ENCODE assay signal across 27 mouse cellular contexts in genomic region chr5:142000247-142000646, GRCm38 (mm10).
DNase-seq lines count a peak whose midpoint lies in the region; ATAC-seq and TF ChIP-seq lines count a peak whose summit lies in the region.
"Had no signal": no experiment of that assay in that cellular context is flagged by ENCODE, and none has a peak within 500 bp of the region (broad histone marks: within the 10 kb centered on the region; RNA-seq: fewer than 3 reads in every experiment).

No protein-coding gene starts in this region.

- H3K27me3 ChIP-seq in liver, embryonic 14.5 days (ENCODE audit: control insufficient read depth, insufficient read depth, low read length), result no peaks in the 10 kb centered on the region
- H3K27me3 ChIP-seq in liver, postnatal 0 days (ENCODE audit: insufficient read depth, low read length), result no peaks in the 10 kb centered on the region
- no peaks in the 10 kb centered on the region for H3K27me3 ChIP-seq in kidney, embryonic 14.5 days (ENCODE audit: control insufficient read depth, insufficient read depth, low read length)
- H3K27me3 ChIP-seq: embryonic facial prominence, embryonic 13.5 days; heart, embryonic 12.5 days; hindbrain, embryonic 13.5 days; kidney, embryonic 15.5 days; limb, embryonic 15.5 days; liver, embryonic 13.5 days; midbrain, embryonic 12.5 days; neural tube, embryonic 13.5 days had no signal

- no peak for TF ChIP-seq EP300 in liver, embryonic 14.5 days (IDR thresholded peaks at IDR 0.05; ENCODE audit: low read depth)
- TF ChIP-seq EP300 in liver, postnatal 0 days (IDR thresholded peaks at IDR 0.05; ENCODE audit: low read depth), result no peak

- H3K27ac ChIP-seq in gastrocnemius, adult 2 months, result no peak overlapping the region
- no peak overlapping the region for H3K27ac ChIP-seq in liver, embryonic 14.5 days
- no peak overlapping the region for H3K27ac ChIP-seq in liver, postnatal 0 days (ENCODE audit: low read depth)
- H3K27ac ChIP-seq in kidney, embryonic 14.5 days (ENCODE audit: low read depth, low read length), result no peak overlapping the region
- H3K27ac ChIP-seq: embryonic facial prominence, embryonic 13.5 days; forebrain, embryonic 10.5 days; hindbrain, embryonic 13.5 days; kidney, embryonic 15.5 days; limb, embryonic 10.5 days; limb, embryonic 15.5 days; liver, embryonic 13.5 days; midbrain, embryonic 12.5 days had no signal

- no peak overlapping the region for H3K9ac ChIP-seq in liver, embryonic 14.5 days (replicated peaks)
- no peak overlapping the region for H3K9ac ChIP-seq in liver, postnatal 0 days (replicated peaks)
- no peak overlapping the region for H3K9ac ChIP-seq in kidney, embryonic 14.5 days (ENCODE audit: low read depth, low read length)
- H3K9ac ChIP-seq: embryonic facial prominence, embryonic 13.5 days; heart, embryonic 12.5 days; hindbrain, embryonic 13.5 days; kidney, embryonic 15.5 days; limb, embryonic 15.5 days; liver, embryonic 13.5 days; midbrain, embryonic 12.5 days; neural tube, embryonic 13.5 days had no signal

- TF ChIP-seq CTCF in gastrocnemius, adult 2 months (IDR thresholded peaks at IDR 0.05), result peak; percentile 18; the same call in 1 of the 2 replicates
- TF ChIP-seq CTCF in liver, embryonic 14.5 days (IDR thresholded peaks at IDR 0.05; ENCODE audit: low read depth), result peak; percentile 4; the same call in 1 of the 2 replicates
- no peak for TF ChIP-seq CTCF in liver, postnatal 0 days (IDR thresholded peaks at IDR 0.05; ENCODE audit: low read depth)

- H3K9me3 ChIP-seq in liver, embryonic 14.5 days (ENCODE audit: control insufficient read depth, low read length), result no peaks in the 10 kb centered on the region; the same call in 1 of the 2 replicates
- peaks cover 3% of the 10 kb centered on the region; the same call in 1 of the 2 replicates for H3K9me3 ChIP-seq in liver, postnatal 0 days (ENCODE audit: low read length)
- H3K9me3 ChIP-seq in kidney, embryonic 14.5 days (ENCODE audit: control insufficient read depth, low read length), result no peaks in the 10 kb centered on the region
- H3K9me3 ChIP-seq: embryonic facial prominence, embryonic 13.5 days; forebrain, embryonic 10.5 days; hindbrain, embryonic 13.5 days; kidney, embryonic 15.5 days; limb, embryonic 10.5 days; limb, embryonic 15.5 days; midbrain, embryonic 12.5 days; neural tube, embryonic 13.5 days had no signal

- no peak for DNase-seq in gastrocnemius, adult 2 months
- no peak for DNase-seq in gastrocnemius, adult 18-20 months (ENCODE audit: low spot score)
- no peak for DNase-seq in liver, embryonic 14.5 days (ENCODE audit: low read depth in 3 of 3, low spot score in 3 of 3)
- no peak for DNase-seq in liver, postnatal 0 days
- DNase-seq in NIH3T3 (ENCODE audit: low read depth), result peak; percentile 3
- DNase-seq in embryo, embryonic 11 days, result no peak
- DNase-seq: adrenal gland, postnatal 10 days; cerebellum, adult 11-12 months; cerebellum, adult 9-11 months; gastrocnemius, postnatal 25 days; heart, adult 11 months; heart, postnatal 4 days; kidney, adult 11 months; kidney, postnatal 25 days; liver, embryonic 13.5 days; lung, postnatal 36 days had no signal

- no peaks in the 10 kb centered on the region for H3K4me1 ChIP-seq in liver, embryonic 14.5 days (replicated peaks; ENCODE audit: control insufficient read depth in 2 of 2, insufficient read depth in 2 of 2, low read length in 1 of 2)
- H3K4me1 ChIP-seq in liver, postnatal 0 days (ENCODE audit: insufficient read depth), result no peaks in the 10 kb centered on the region
- H3K4me1 ChIP-seq in kidney, embryonic 14.5 days (ENCODE audit: control insufficient read depth, insufficient read depth, low read length), result no peaks in the 10 kb centered on the region
- H3K4me1 ChIP-seq: embryonic facial prominence, embryonic 13.5 days; forebrain, embryonic 10.5 days; heart, embryonic 12.5 days; kidney, embryonic 15.5 days; liver, embryonic 13.5 days; midbrain, embryonic 12.5 days had no signal

- ATAC-seq in liver, embryonic 14.5 days (ENCODE audit: insufficient read depth), result no peak
- no peak for ATAC-seq in liver, postnatal 0 days
- ATAC-seq in kidney, embryonic 14.5 days (ENCODE audit: low FRiP score, low TSS enrichment), result no peak
- ATAC-seq: inflammation-experienced regulatory T-cells, adult 6 months had no signal

- intact Hi-C loops in gastrocnemius, adult 2 months (cut with DNase I), result no loop called here

- H3K36me3 ChIP-seq in liver, embryonic 14.5 days (replicated peaks; ENCODE audit: control insufficient read depth, insufficient read depth, low read depth), result no peaks in the 10 kb centered on the region
- H3K36me3 ChIP-seq in liver, postnatal 0 days (replicated peaks; ENCODE audit: insufficient read depth, low read length), result no peaks in the 10 kb centered on the region
- H3K36me3 ChIP-seq in kidney, embryonic 14.5 days (ENCODE audit: control insufficient read depth, insufficient read depth, low read length), result no peaks in the 10 kb centered on the region
- H3K36me3 ChIP-seq: forebrain, embryonic 10.5 days; kidney, embryonic 15.5 days; limb, embryonic 10.5 days; limb, embryonic 15.5 days; liver, embryonic 13.5 days; midbrain, embryonic 12.5 days had no signal

- H3K4me2 ChIP-seq in liver, embryonic 14.5 days (ENCODE audit: low read depth), result no peak overlapping the region
- H3K4me2 ChIP-seq in liver, postnatal 0 days (ENCODE audit: low read depth, low read length), result no peak overlapping the region
- no peak overlapping the region for H3K4me2 ChIP-seq in kidney, embryonic 14.5 days (replicated peaks; ENCODE audit: low read depth, low read length)
- H3K4me2 ChIP-seq: embryonic facial prominence, embryonic 13.5 days; heart, embryonic 12.5 days; hindbrain, embryonic 13.5 days; kidney, embryonic 15.5 days; limb, embryonic 15.5 days; liver, embryonic 13.5 days; midbrain, embryonic 12.5 days; neural tube, embryonic 13.5 days had no signal

- 68% methylated on average over 1 of the region's 1 CpGs for WGBS in liver, embryonic 14.5 days (ENCODE audit: insufficient replicate concordance)
- 82% methylated on average over 1 of the region's 1 CpGs for WGBS in liver, postnatal 0 days (ENCODE audit: insufficient replicate concordance)
- WGBS in kidney, embryonic 14.5 days, result 100% methylated on average over 1 of the region's 1 CpGs

- no peak overlapping the region for H3K4me3 ChIP-seq in gastrocnemius, adult 2 months
- H3K4me3 ChIP-seq in liver, embryonic 14.5 days (ENCODE audit: insufficient read depth in 1 of 2, low read depth in 2 of 2, low read length in 2 of 2), result no peak overlapping the region
- no peak overlapping the region for H3K4me3 ChIP-seq in liver, postnatal 0 days (ENCODE audit: low read depth, low read length)
- no peak overlapping the region for H3K4me3 ChIP-seq in kidney, embryonic 14.5 days (ENCODE audit: low read length)
- H3K4me3 ChIP-seq: embryonic facial prominence, embryonic 13.5 days; forebrain, embryonic 10.5 days; heart, embryonic 12.5 days; hindbrain, embryonic 13.5 days; kidney, embryonic 15.5 days; limb, embryonic 10.5 days; limb, embryonic 15.5 days; liver, embryonic 13.5 days; midbrain, embryonic 12.5 days; neural tube, embryonic 13.5 days had no signal
